Mouse (Mus musculus): Measurements from ENCODE around the gene Tm6sf2. TPM values are rescaled to one million over a fixed set of nuclear protein-coding genes. Genes with fewer than 3 reads are reported as not detected.
"Not testable (repeated sequence)": the region's sequence is repeated elsewhere in the genome, so short reads cannot be mapped to it uniquely, and the experiment has no call there.

Gene Tm6sf2
- 4.9 and 5.9 TPM in 2 replicates for polyA plus RNA-seq (2012; rRNA removed)

- no peak for DNase-seq (ENCODE audit: extremely low spot score in 1 of 2, low spot score in 1 of 2)
Measured at GRCm38 (mm10) chr8:70072441-70073069, at the start of gene Tm6sf2. Gene Tm6sf2, plus strand, starts transcription at chr8:70072924.

GRCm38 (mm10) chr8:70023596-70023995 lies 49.1 kb upstream of the Tm6sf2 start:
- DNase-seq (ENCODE audit: extremely low spot score in 1 of 2, low spot score in 1 of 2), result peak in 1 of 2 experiments; percentile 17

GRCm38 (mm10) chr8:70026151-70026550 lies 46.6 kb upstream of the Tm6sf2 start:
- DNase-seq (ENCODE audit: extremely low spot score in 1 of 2, low spot score in 1 of 2), result no peak

- DNase-seq (ENCODE audit: extremely low spot score in 1 of 2, low spot score in 1 of 2), result no peak
Measured at GRCm38 (mm10) chr8:70030255-70030654, 42.5 kb upstream of the Tm6sf2 start.

- no peak for DNase-seq (ENCODE audit: extremely low spot score in 1 of 2, low spot score in 1 of 2)
Measured at GRCm38 (mm10) chr8:70037994-70038393, 34.7 kb upstream of the Tm6sf2 start.

GRCm38 (mm10) chr8:70041885-70042546 lies 30.7 kb upstream of the Tm6sf2 start:
- peak in 1 of 2 experiments; percentile 19 for DNase-seq (ENCODE audit: extremely low spot score in 1 of 2, low spot score in 1 of 2)

- peak; percentile 89 to 95 for DNase-seq (ENCODE audit: extremely low spot score in 1 of 2, low spot score in 1 of 2)
Measured at GRCm38 (mm10) chr8:70042583-70043455, 29.9 kb upstream of the Tm6sf2 start, which contains the start of the genes Mau2 and Sugp1. Gene Mau2, minus strand, starts transcription at chr8:70042734. Gene Sugp1, plus strand, starts transcription at chr8:70042813.

GRCm38 (mm10) chr8:70043996-70044395 lies 28.7 kb upstream of the Tm6sf2 start:
- no peak for DNase-seq (ENCODE audit: extremely low spot score in 1 of 2, low spot score in 1 of 2)

- no peak for DNase-seq (ENCODE audit: extremely low spot score in 1 of 2, low spot score in 1 of 2)
Measured at GRCm38 (mm10) chr8:70049662-70050061, 23.1 kb upstream of the Tm6sf2 start.

- DNase-seq (ENCODE audit: extremely low spot score in 1 of 2, low spot score in 1 of 2), result not testable (repeated sequence)
Measured at GRCm38 (mm10) chr8:70050434-70050833, 22.3 kb upstream of the Tm6sf2 start.

- no peak for DNase-seq (ENCODE audit: extremely low spot score in 1 of 2, low spot score in 1 of 2)
Measured at GRCm38 (mm10) chr8:70057721-70058120, 15.0 kb upstream of the Tm6sf2 start.

GRCm38 (mm10) chr8:70071836-70072440 lies 786 bp upstream of the Tm6sf2 start:
- no peak for DNase-seq (ENCODE audit: extremely low spot score in 1 of 2, low spot score in 1 of 2)

- no peak for DNase-seq (ENCODE audit: extremely low spot score in 1 of 2, low spot score in 1 of 2)
Measured at GRCm38 (mm10) chr8:70073120-70073519, 396 bp downstream of the Tm6sf2 start.

- no peak for DNase-seq (ENCODE audit: extremely low spot score in 1 of 2, low spot score in 1 of 2)
Measured at GRCm38 (mm10) chr8:70073682-70074081, 958 bp downstream of the Tm6sf2 start.

GRCm38 (mm10) chr8:70081976-70082375 lies 9.3 kb downstream of the Tm6sf2 start:
- DNase-seq (ENCODE audit: extremely low spot score in 1 of 2, low spot score in 1 of 2), result no peak

GRCm38 (mm10) chr8:70083285-70083684 lies 10.6 kb downstream of the Tm6sf2 start, which contains the start of gene Hapln4:
Gene Hapln4, plus strand, starts transcription at chr8:70083457.
- peak in 1 of 2 experiments; percentile 71 for DNase-seq (ENCODE audit: extremely low spot score in 1 of 2, low spot score in 1 of 2)

- DNase-seq (ENCODE audit: extremely low spot score in 1 of 2, low spot score in 1 of 2), result no peak
Measured at GRCm38 (mm10) chr8:70084191-70085065, 11.7 kb downstream of the Tm6sf2 start.

GRCm38 (mm10) chr8:70086151-70086550 lies 13.4 kb downstream of the Tm6sf2 start:
- no peak for DNase-seq (ENCODE audit: extremely low spot score in 1 of 2, low spot score in 1 of 2)

- no peak for DNase-seq (ENCODE audit: extremely low spot score in 1 of 2, low spot score in 1 of 2)
Measured at GRCm38 (mm10) chr8:70087237-70087636, 14.5 kb downstream of the Tm6sf2 start.

Measured in frontal cortex, adult 2 months (tissue).